Mouse (Mus musculus) subcutaneous adipose tissue, adult 2 months (tissue): ENCODE results near the gene Nudt12. TPM values are rescaled to one million over a fixed set of nuclear protein-coding genes. Genes with fewer than 3 reads are reported as not detected.

Experiments
- polyA plus RNA-seq: library from polyadenylated mRNA; depleted of rRNA; stranded (reverse); fragments of >200 nt; gene quantifications from 2 replicates; pipeline ENCODE4 v1.2.3, GENCODE M21; 2012; ENCODE audit warnings: low replicate concordance; rRNA removed

Nudt12 gene
- polyA plus RNA-seq, result 5.3 and 10.9 TPM in 2 replicates

DNA sequence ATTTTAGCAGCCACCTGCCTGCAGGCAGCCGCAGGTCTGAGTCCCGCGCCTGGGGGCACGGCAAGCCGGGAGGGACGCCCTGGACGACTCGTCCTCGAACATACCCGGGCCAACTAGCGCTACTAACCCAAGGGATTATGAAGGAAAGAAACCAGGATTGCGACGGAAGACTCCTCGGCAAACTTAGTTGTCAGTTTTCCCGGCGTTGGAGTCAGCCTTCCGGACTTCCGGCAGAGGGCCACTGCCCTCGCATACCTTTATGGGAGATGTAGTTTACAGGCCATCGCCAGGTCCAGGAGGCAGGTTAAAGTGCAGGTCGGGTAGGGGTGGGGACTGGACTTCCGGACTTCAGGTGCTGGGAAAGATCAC lies at the start of gene Nudt12:
Nudt12 (minus strand) TSS at position 282 of the 369 bp plus-strand sequence.

GRCm38 (mm10) chr17:58991275-58991674 lies 21.9 kb downstream of the Nudt12 start, which contains the start of gene Pdzph1:
Gene Pdzph1 (minus strand): TSS chr17:58991375.

Other genes with a start within 250 kb of the Nudt12 start
- gene Pdzph1, start 22.0 kb downstream of the Nudt12 start, polyA plus RNA-seq, result not detected in 2 replicates